Mouse (Mus musculus) stomach, postnatal 0 days (tissue): ENCODE measurements around the gene Gm11114.

Experiments
- CTCF ChIP-seq: IDR thresholded peaks from 2 replicates; pipeline ENCODE4 v1.5.1; 2016; ENCODE audit warnings: antibody characterized with exemption, low read depth, mild to moderate bottlenecking, moderate library complexity
- EP300 ChIP-seq: optimal IDR thresholded peaks from 2 replicates; pipeline ENCODE3; 2016; ENCODE audit warnings: antibody characterized with exemption

- TF ChIP-seq EP300 (no peak), CTCF (peak; percentile 18; the same call in 1 of the 2 replicates)
Measured at GRCm38 (mm10) chr9:85327242-85328211, 15.0 kb downstream of the Gm11114 start, which contains the start of gene Tent5a.
